Mouse (Mus musculus) stomach, postnatal 0 days (tissue): Measurements from ENCODE around the gene Ptpro.

Experiments
- CTCF ChIP-seq: IDR thresholded peaks from 2 replicates; pipeline ENCODE4 v1.5.1; 2016; ENCODE audit warnings: antibody characterized with exemption, low read depth, mild to moderate bottlenecking, moderate library complexity
- EP300 ChIP-seq: optimal IDR thresholded peaks from 2 replicates; pipeline ENCODE3; 2016; ENCODE audit warnings: antibody characterized with exemption

DNA sequence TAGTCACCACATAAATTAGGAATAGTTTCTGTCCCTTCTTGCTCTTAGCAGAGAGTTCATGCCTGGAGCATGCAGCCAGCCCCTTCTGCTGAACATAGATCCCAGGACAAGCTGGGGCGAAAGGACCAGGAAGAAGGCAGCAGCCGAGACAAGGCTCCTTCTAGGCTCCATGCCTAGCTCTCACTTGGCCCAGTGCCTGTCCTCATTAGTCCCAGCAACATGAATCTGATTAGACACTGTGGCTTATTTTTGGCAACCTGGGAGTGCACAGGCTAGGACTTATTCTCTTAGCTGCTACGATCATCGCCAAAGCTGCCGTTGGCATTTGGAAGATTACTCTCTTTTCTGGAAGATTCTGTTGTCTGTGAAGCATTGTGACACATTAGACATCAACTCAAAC is 112.6 kb downstream of the Ptpro start:
- no peak for TF ChIP-seq CTCF
- no peak for TF ChIP-seq EP300
